Mouse (Mus musculus): ENCODE results near the gene Slc5a5. TPM values are rescaled to one million over a fixed set of nuclear protein-coding genes. Genes with fewer than 3 reads are reported as not detected.

Slc5a5 gene
- polyA plus RNA-seq, 1 experiment from 2014 or later, result 0.11 TPM

DNA sequence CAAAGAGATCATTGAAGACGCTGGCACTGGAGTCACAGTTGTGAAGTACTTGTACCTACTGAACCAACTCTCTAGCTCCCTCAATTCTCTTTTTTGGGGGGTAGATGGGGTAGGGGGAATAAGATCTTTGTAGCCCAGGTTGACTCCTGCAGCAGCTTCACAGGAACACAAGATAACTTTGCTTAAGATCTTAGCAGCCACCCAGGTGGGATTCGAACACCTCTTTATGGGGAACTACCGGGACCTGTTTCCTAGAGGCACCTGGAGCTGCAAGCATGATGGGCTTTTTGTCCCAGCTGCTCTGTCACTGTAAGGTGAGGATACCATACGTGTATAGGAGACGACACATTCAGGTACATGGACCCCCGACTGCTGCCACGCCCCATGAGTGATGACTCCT, 26.0 kb downstream of the Slc5a5 start:
- Histone ChIP-seq H3K4me2 (ENCODE audit: low read depth, low read length) (peak overlapping the region; percentile 82), H3K9ac (ENCODE audit: low read depth, low read length) (no peak overlapping the region), H3K36me3 (ENCODE audit: control insufficient read depth, insufficient read depth) (peaks cover 3% of the 10 kb centered on the region; the same call in 1 of the 2 replicates), H3K27ac (ENCODE audit: low read length) (peak overlapping the region; percentile 81; the same call in 1 of the 2 replicates), H3K4me3 (ENCODE audit: low read depth, low read length) (no peak overlapping the region; the same call in none of the 2 replicates), H3K4me1 (ENCODE audit: control insufficient read depth, low read depth, low read length) (peaks cover 62% of the 10 kb centered on the region), H3K9me3 (replicated peaks; ENCODE audit: control insufficient read depth, low read length) (no peaks in the 10 kb centered on the region), H3K27me3 (ENCODE audit: control insufficient read depth, insufficient read depth, low read depth, low read length) (peaks cover 38% of the 10 kb centered on the region)
- 74% methylated on average over 7 of the region's 7 CpGs for WGBS (ENCODE audit: insufficient replicate concordance)
- no peak for ATAC-seq (ENCODE audit: low read depth)

DNA sequence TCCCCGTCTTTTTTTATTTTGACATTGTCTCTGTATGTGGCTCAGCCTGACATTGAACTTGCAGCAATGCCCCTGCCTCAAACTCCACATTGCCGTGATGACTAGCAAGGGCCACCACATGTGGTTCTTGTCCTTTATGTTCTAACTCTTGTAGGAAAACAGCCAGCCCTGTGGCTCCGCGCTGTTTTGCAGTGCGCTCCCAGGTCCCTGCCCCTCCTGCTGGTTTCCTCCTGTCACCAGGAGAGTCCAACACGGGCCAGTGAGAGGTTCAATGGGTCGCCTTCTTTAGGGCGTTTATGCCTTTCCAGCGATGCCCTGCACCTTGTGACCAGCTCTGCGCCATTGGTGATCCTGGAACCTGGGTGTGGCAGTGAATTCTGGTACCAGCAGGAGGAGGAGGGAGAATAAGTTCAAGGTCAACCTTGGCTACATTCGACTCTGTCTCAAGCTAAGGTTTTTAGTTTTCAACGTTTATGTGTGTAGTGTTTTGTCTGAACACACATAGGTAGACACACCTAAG, 26.5 kb downstream of the Slc5a5 start:
- peak overlapping the region; percentile 84 for H3K4me3 ChIP-seq (ENCODE audit: low read depth, low read length)
- no peaks in the 10 kb centered on the region for H3K9me3 ChIP-seq (replicated peaks; ENCODE audit: control insufficient read depth, low read length)
- 9% methylated on average over 12 of the region's 12 CpGs for WGBS (ENCODE audit: insufficient replicate concordance)
- peak; percentile 1; the same call in 1 of the 2 replicates for ATAC-seq (ENCODE audit: low read depth)
- peak overlapping the region; percentile 81 for H3K27ac ChIP-seq (ENCODE audit: low read length)
- H3K27me3 ChIP-seq (ENCODE audit: control insufficient read depth, insufficient read depth, low read depth, low read length), result peaks cover 42% of the 10 kb centered on the region
- peak overlapping the region; percentile 40 for H3K9ac ChIP-seq (ENCODE audit: low read depth, low read length)
- H3K4me2 ChIP-seq (ENCODE audit: low read depth, low read length), result peak overlapping the region; percentile 82
- peaks cover 57% of the 10 kb centered on the region for H3K4me1 ChIP-seq (ENCODE audit: control insufficient read depth, low read depth, low read length)
- H3K36me3 ChIP-seq (ENCODE audit: control insufficient read depth, insufficient read depth), result peaks cover 3% of the 10 kb centered on the region; the same call in 1 of the 2 replicates

DNA sequence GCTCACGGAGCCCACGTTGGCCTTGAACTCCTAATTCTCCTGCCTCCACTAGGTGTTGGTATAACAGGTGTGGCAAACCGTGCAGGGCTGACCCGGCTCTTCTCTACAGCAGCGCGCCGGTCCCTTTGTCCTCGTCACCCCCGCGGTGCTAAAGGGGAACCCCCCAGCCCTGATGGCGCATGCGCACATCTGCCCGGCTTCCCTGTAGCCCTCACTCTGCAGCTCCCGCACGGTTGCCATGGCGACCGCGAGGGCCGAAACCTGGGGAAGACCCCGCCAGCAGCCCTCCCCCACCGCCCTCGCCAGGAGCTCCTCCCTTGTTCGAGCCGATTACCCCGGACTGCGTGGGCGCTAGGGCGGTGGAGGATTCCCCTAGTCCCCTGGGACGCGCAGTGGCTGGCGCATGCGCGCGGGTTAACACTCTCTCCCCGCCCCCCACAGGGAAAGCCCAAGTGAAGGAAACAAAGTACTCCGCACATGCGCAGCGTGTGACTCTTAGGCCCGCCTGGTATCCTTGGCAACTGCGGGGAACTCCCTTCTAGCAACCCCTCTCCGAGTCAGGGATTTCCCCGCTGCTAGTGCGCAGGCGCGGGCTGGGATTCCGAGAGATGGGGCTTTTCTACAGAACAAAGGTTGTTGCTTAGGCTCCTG, 27.1 kb downstream of the Slc5a5 start:
- Histone ChIP-seq H3K4me3 (ENCODE audit: low read depth, low read length) (peak overlapping the region; percentile 84), H3K9me3 (replicated peaks; ENCODE audit: control insufficient read depth, low read length) (no peaks in the 10 kb centered on the region), H3K36me3 (ENCODE audit: control insufficient read depth, insufficient read depth) (peaks cover 3% of the 10 kb centered on the region; the same call in 1 of the 2 replicates), H3K9ac (ENCODE audit: low read depth, low read length) (peak overlapping the region; percentile 78), H3K4me2 (ENCODE audit: low read depth, low read length) (peak overlapping the region; percentile 82), H3K27ac (ENCODE audit: low read length) (peak overlapping the region; percentile 81), H3K27me3 (ENCODE audit: control insufficient read depth, insufficient read depth, low read depth, low read length) (peaks cover 45% of the 10 kb centered on the region), H3K4me1 (ENCODE audit: control insufficient read depth, low read depth, low read length) (peaks cover 57% of the 10 kb centered on the region)
- peak; percentile 96 for ATAC-seq (ENCODE audit: low read depth)
- under 1% methylated on average over 46 of the region's 46 CpGs for WGBS (ENCODE audit: insufficient replicate concordance)

DNA sequence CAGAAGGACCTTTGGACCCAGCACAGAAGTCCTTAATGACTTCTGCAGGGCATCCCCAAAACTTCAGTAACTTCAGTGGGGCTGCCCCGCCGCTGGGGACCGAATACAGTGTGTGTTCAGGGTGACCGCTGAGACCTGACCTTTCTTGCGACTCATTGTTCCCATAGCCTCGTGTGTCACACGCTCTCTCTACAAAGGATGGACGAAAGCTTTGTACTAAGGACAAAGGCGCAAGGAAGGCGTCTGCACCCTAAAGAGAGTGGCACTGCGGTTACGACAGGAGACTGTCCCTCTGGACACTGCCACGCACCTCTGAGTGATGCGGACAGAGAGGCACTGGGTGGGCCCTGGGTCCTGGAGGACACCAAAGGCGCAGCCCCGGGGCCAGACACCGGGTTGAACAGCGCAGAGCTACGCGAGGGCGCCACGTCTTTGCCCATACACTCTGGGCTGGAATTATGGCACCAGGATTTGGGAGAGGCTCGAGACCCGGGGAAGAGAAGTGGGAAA, 27.8 kb downstream of the Slc5a5 start:
- no peak for ATAC-seq (ENCODE audit: low read depth)
- Histone ChIP-seq H3K27ac (ENCODE audit: low read length) (no peak overlapping the region), H3K4me1 (ENCODE audit: control insufficient read depth, low read depth, low read length) (peaks cover 56% of the 10 kb centered on the region), H3K4me3 (ENCODE audit: low read depth, low read length) (peak overlapping the region; percentile 84), H3K9me3 (replicated peaks; ENCODE audit: control insufficient read depth, low read length) (no peaks in the 10 kb centered on the region), H3K36me3 (ENCODE audit: control insufficient read depth, insufficient read depth) (peaks cover 3% of the 10 kb centered on the region; the same call in 1 of the 2 replicates), H3K4me2 (ENCODE audit: low read depth, low read length) (peak overlapping the region; percentile 82), H3K9ac (ENCODE audit: low read depth, low read length) (peak overlapping the region; percentile 78), H3K27me3 (ENCODE audit: control insufficient read depth, insufficient read depth, low read depth, low read length) (peaks cover 49% of the 10 kb centered on the region)
- WGBS (ENCODE audit: insufficient replicate concordance), result 1% methylated on average over 24 of the region's 24 CpGs

DNA sequence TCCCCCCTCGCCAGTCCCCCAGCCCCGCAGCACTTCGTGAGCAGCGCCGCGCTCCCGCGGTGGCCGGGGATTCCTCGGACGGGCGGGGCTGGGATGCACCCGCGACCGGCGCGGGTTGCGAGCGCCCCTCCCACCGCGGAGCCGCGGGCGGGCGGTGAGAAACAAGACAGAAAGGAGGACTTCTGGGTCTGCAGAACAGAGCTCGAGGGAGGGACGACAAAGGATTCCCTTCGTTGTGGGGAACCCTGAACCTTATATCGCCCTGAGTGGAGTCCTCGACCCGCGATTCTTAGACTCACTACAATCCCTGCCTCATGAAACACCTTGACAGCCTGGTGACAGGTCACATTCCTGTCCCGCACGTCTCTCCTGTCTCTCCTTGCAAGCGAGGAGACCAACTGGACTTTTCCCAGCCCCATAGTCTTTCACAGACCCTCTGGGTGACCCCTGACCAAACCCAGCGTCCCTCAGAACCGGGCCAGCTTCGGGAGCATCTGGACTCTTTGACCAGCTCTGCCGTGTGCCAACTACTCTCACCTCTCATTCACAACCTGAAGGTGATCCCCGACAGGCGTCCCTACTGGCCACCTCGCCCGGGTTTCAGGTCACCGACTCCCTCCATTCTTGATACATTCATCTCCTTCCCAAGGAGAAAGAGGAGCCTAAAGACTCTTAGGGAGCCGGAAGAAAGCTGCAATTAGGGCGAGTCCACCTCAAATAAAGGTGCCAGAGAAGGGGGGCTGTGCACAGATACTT, 28.4 kb downstream of the Slc5a5 start:
- Histone ChIP-seq H3K9ac (ENCODE audit: low read depth, low read length) (no peak overlapping the region), H3K27ac (ENCODE audit: low read length) (no peak overlapping the region), H3K27me3 (ENCODE audit: control insufficient read depth, insufficient read depth, low read depth, low read length) (peaks cover 49% of the 10 kb centered on the region)

DNA sequence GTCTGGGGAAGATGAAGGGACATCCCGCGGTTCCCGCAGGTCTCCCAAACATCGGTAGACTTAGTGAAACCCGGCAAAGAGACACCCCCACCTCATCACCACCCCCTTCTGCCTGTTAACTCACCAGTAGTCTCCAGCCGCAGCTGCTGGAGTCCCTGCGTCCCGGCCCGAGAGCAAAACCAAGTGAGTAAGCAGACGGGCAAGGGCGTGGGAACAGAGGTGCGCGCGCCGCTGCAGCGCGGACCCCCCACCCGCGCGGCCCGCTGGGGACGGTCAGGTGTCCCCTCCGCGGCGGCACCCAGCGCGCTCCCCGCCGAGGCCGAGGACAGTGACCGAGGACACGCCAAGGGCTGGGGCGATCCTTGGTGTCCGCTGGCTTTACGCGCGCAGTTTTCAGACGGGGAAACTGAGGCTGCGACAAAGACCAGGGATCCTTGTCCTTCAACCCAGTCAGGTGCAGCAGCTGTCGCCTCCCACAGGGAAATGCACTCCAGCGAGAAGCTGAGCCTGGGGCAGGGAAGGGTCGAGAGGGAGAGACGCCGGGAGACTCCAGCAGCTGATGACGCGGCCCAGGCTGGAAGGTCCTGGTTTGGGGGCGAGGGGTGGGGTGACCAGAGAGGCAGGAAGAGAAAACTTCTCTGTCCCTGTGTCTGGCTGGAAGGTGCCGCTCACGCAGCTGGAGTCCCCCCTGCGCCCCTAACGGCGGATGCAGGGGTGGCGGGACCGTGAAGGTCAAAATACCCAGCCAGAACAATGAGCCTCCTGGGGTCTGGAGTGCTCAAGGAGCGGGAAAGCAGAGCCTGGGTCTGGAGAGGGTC, 29.5 kb downstream of the Slc5a5 start, which contains the start of gene Kcnn1:
TSS of gene Kcnn1 (minus strand) at position 435 of the 818 bp plus-strand sequence.
- Histone ChIP-seq H3K27me3 (ENCODE audit: control insufficient read depth, insufficient read depth, low read depth, low read length) (peaks cover 49% of the 10 kb centered on the region), H3K36me3 (ENCODE audit: control insufficient read depth, insufficient read depth) (peaks cover 2% of the 10 kb centered on the region; the same call in 1 of the 2 replicates), H3K4me1 (ENCODE audit: control insufficient read depth, low read depth, low read length) (peaks cover 44% of the 10 kb centered on the region), H3K27ac (ENCODE audit: low read length) (no peak within 1 kb of the TSS), H3K9me3 (replicated peaks; ENCODE audit: control insufficient read depth, low read length) (no peaks in the 10 kb centered on the region), H3K4me3 (ENCODE audit: low read depth, low read length) (peak within 1 kb of the TSS; percentile 22), H3K4me2 (ENCODE audit: low read depth, low read length) (peak within 1 kb of the TSS; percentile 44), H3K9ac (ENCODE audit: low read depth, low read length) (no peak within 1 kb of the TSS)
- no peak for ATAC-seq (ENCODE audit: low read depth)
- 1% methylated on average over 55 of the region's 55 CpGs for WGBS (ENCODE audit: insufficient replicate concordance)

More for the DNA sequence above, 28.4 kb downstream of the Slc5a5 start:
- peak overlapping the region; percentile 84 for H3K4me3 ChIP-seq (ENCODE audit: low read depth, low read length)
- H3K4me1 ChIP-seq (ENCODE audit: control insufficient read depth, low read depth, low read length), result peaks cover 50% of the 10 kb centered on the region
- 1% methylated on average over 46 of the region's 46 CpGs for WGBS (ENCODE audit: insufficient replicate concordance)
- no peaks in the 10 kb centered on the region for H3K9me3 ChIP-seq (replicated peaks; ENCODE audit: control insufficient read depth, low read length)
- H3K36me3 ChIP-seq (ENCODE audit: control insufficient read depth, insufficient read depth), result peaks cover 3% of the 10 kb centered on the region; the same call in 1 of the 2 replicates
- H3K4me2 ChIP-seq (ENCODE audit: low read depth, low read length), result peak overlapping the region; percentile 82
- ATAC-seq (ENCODE audit: low read depth), result no peak

DNA sequence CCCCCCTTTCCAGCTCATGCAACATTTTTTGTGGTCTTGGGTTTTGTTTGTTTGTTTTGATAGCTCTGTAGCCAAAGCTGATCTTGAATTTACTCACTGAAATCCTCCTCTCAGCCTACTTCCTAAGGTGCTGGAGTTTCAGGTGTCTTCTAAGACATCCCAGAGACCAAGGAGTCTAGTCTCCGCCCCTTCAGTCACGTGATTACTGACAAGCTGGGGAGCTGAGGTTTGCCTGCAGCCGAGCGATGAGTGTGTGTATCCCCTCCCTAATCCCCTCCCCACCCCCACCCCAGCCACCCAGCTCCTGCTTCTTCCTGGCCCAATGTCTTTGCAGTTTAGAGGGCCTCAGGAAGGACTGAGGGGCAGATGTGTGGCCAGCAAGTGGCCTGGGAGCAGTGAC, 35.0 kb downstream of the Slc5a5 start:
- Histone ChIP-seq H3K4me2 (ENCODE audit: low read depth, low read length) (no peak overlapping the region), H3K27ac (ENCODE audit: low read length) (no peak overlapping the region), H3K9me3 (replicated peaks; ENCODE audit: control insufficient read depth, low read length) (no peaks in the 10 kb centered on the region), H3K4me1 (ENCODE audit: control insufficient read depth, low read depth, low read length) (peaks cover 16% of the 10 kb centered on the region), H3K36me3 (ENCODE audit: control insufficient read depth, insufficient read depth) (no peaks in the 10 kb centered on the region), H3K9ac (ENCODE audit: low read depth, low read length) (no peak overlapping the region), H3K27me3 (ENCODE audit: control insufficient read depth, insufficient read depth, low read depth, low read length) (peaks cover 30% of the 10 kb centered on the region), H3K4me3 (ENCODE audit: low read depth, low read length) (no peak overlapping the region)
- WGBS (ENCODE audit: insufficient replicate concordance), result 18% methylated on average over 4 of the region's 4 CpGs
- ATAC-seq (ENCODE audit: low read depth), result no peak

DNA sequence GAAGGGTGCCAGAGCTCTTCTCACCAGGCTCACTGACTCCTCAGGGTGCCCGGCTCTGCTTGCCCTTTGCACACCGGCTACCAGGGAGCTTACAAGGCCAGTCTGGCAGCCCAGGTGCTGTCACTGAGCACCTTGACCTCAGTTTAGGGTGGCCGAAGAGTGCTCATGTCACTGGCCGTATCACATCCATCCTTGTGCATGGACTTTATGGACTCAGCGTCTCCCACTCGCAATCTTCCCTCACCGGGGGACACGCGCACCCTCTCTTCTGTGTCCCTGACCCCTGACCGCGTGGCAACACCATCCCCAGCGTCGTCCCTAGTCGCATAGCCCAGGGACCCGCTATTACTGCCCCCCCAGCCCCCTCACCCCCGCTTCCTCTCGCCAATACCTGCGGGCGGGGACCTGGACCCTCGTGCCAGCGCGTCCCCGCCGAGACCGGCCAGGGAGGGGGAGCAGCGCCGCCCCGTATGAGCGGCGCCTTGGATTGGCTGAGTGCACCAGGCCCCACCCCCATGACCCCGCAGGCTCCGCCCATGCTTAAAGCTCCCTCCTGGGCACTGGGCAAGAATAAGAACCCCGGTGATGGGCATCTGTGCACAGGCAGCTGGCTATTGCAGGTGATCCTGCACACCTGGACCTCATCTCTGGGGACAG, 35.9 kb downstream of the Slc5a5 start:
- peak; percentile 81 for ATAC-seq (ENCODE audit: low read depth)
- no peaks in the 10 kb centered on the region for H3K9me3 ChIP-seq (replicated peaks; ENCODE audit: control insufficient read depth, low read length)
- peaks cover 21% of the 10 kb centered on the region for H3K27me3 ChIP-seq (ENCODE audit: control insufficient read depth, insufficient read depth, low read depth, low read length)
- 7% methylated on average over 33 of the region's 33 CpGs for WGBS (ENCODE audit: insufficient replicate concordance)
- H3K4me2 ChIP-seq (ENCODE audit: low read depth, low read length), result peak overlapping the region; percentile 76
- H3K4me1 ChIP-seq (ENCODE audit: control insufficient read depth, low read depth, low read length), result peaks cover 20% of the 10 kb centered on the region
- H3K4me3 ChIP-seq (ENCODE audit: low read depth, low read length), result peak overlapping the region; percentile 53
- H3K27ac ChIP-seq (ENCODE audit: low read length), result no peak overlapping the region
- H3K9ac ChIP-seq (ENCODE audit: low read depth, low read length), result peak overlapping the region; percentile 21; the same call in 1 of the 2 replicates
- H3K36me3 ChIP-seq (ENCODE audit: control insufficient read depth, insufficient read depth), result no peaks in the 10 kb centered on the region

All from liver, embryonic 16.5 days (tissue).